Mouse (Mus musculus): ENCODE measurements around the gene Mymx. TPM values are rescaled to one million over a fixed set of nuclear protein-coding genes. Genes with fewer than 3 reads are reported as not detected.
A peak's percentile ranks its signal among the peaks of the same experiment; 100 is the strongest.

Gene Mymx
- polyA plus RNA-seq, 1 experiment = 5.8 TPM

DNA sequence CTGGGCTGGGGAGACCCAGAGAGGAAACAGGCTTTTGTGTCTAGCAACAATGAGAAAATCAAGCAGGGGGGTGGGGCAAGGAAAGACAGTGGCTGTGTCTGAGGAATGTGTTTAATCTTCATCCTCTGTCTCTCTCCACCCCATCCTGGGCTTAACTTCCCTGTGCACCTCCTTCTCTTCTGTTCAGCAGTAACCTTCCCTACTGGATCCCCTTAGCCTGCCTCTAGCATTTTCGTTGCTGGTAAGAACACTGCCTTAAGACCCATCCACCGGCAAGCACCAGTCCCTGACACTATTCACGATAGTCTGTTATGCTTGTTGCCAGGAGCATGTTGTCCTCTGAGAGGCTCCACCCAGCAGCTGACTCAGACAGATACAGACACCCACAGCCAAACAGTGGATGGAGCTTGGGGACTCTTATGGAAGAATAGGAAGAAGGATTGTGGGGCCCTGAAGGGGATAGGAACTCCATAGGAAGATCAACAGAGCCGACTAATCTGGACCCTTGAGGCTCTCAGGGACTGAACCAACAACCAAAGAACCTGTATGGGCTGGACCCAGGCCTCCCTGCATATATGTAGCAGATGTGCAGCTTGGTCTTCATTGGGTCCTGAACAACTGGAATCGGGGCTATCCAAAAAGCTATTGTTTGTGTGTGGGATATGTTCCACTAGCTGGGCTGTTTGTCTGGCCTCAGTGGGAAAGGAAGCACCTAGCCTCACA is 8.4 kb upstream of the Mymx start:
- H3K4me1 ChIP-seq (ENCODE audit: control insufficient read depth, insufficient read depth, insufficient read length, low read length) = peaks cover 4% of the 10 kb centered on the region; the same call in 1 of the 2 replicates
- TF ChIP-seq CTCF (IDR thresholded peaks at IDR 0.05; ENCODE audit: extremely low read depth, insufficient read length, insufficient replicate concordance, low read depth, low read length) (no peak), POLR2A (IDR thresholded peaks at IDR 0.05; ENCODE audit: low read depth, low read length) (no peak)
- no peaks in the 10 kb centered on the region for H3K27me3 ChIP-seq (ENCODE audit: control insufficient read depth, insufficient read depth, low read length)
- 36% methylated on average over 5 of the region's 5 CpGs for WGBS
- H3K36me3 ChIP-seq (ENCODE audit: control insufficient read depth, insufficient read depth, low read length) = no peaks in the 10 kb centered on the region
- H3K27ac ChIP-seq (ENCODE audit: insufficient read depth, low read depth, low read length) = no peak overlapping the region
- no peak overlapping the region for H3K4me3 ChIP-seq (ENCODE audit: low read depth, low read length)

DNA sequence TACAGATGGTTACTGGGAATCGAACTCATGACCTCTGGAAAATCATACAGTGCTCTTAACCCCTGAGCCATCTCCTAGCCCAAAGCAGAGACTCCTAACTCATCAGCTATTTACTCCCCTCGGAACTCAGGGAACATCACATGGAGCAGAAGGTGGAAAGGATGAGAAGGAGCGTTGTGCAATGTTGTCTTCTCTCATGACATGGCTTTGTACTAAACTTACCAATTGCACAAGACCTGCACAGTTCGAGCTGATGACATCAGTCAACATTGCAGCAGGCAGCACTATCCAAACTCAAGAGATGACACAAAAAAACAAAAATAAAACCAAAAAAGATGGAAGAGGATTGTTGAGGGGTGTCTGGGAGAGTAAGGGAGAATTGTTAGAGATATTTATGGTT is 6.5 kb upstream of the Mymx start:
- H3K4me3 ChIP-seq (ENCODE audit: low read depth, low read length) = no peak overlapping the region
- 76% methylated on average over 4 of the region's 4 CpGs for WGBS
- H3K4me1 ChIP-seq (ENCODE audit: control insufficient read depth, insufficient read depth, insufficient read length, low read length) = peaks cover 4% of the 10 kb centered on the region; the same call in 1 of the 2 replicates
- H3K27ac ChIP-seq (ENCODE audit: insufficient read depth, low read depth, low read length) = no peak overlapping the region
- TF ChIP-seq POLR2A (IDR thresholded peaks at IDR 0.05; ENCODE audit: low read depth, low read length) (no peak), CTCF (IDR thresholded peaks at IDR 0.05; ENCODE audit: extremely low read depth, insufficient read length, insufficient replicate concordance, low read depth, low read length) (no peak)
- H3K36me3 ChIP-seq (ENCODE audit: control insufficient read depth, insufficient read depth, low read length) = no peaks in the 10 kb centered on the region
- no peaks in the 10 kb centered on the region for H3K27me3 ChIP-seq (ENCODE audit: control insufficient read depth, insufficient read depth, low read length)

DNA sequence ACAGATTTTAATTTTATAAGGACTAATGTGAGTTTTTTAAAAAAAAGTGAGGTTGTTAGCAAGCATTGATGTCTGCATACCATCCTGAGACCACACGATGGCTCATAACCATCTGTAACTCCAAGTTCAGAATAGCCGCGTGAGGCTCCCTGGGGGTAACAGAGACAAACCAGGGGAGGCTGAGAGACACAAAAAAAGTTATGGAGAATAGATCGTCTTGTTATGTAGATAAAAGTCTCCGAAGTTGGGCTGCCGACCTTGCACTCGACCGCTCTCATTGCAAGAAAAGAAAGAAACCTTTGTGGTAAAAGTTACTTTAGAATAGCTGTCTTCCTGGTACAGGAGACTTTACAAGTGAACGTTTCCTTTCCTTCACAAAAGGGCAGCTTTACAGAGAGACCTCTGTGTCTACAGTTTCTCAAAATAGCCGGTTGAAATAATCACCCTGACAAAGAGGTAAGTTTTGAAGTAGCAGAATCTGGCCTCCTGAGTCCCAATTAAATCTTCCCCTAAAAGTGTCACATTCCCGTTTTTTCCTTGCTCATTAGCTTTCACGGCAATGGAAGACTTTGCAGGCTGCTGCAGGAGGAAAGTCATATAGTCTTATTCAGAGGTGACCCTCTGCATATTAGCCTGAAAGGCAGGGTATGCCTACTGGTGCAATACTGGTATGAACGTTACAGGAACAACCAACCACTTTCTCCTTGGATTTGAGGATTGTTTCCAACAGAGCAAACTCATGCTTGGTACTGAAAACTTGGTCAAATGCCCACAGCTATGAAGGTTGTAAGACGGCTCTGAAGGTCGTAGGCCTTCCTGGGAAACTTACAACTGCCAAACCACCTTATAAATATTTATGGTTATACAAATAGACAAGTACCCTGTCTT is 5.3 kb upstream of the Mymx start:
- Histone ChIP-seq H3K4me1 (ENCODE audit: control insufficient read depth, insufficient read depth, insufficient read length, low read length) (peaks cover 4% of the 10 kb centered on the region; the same call in 1 of the 2 replicates), H3K27ac (ENCODE audit: insufficient read depth, low read depth, low read length) (no peak overlapping the region), H3K36me3 (ENCODE audit: control insufficient read depth, insufficient read depth, low read length) (no peaks in the 10 kb centered on the region), H3K4me3 (ENCODE audit: low read depth, low read length) (no peak overlapping the region), H3K27me3 (ENCODE audit: control insufficient read depth, insufficient read depth, low read length) (no peaks in the 10 kb centered on the region)
- WGBS = 81% methylated on average over 15 of the region's 15 CpGs
- TF ChIP-seq POLR2A (IDR thresholded peaks at IDR 0.05; ENCODE audit: low read depth, low read length) = no peak
- no peak for TF ChIP-seq CTCF (IDR thresholded peaks at IDR 0.05; ENCODE audit: extremely low read depth, insufficient read length, insufficient replicate concordance, low read depth, low read length)

DNA sequence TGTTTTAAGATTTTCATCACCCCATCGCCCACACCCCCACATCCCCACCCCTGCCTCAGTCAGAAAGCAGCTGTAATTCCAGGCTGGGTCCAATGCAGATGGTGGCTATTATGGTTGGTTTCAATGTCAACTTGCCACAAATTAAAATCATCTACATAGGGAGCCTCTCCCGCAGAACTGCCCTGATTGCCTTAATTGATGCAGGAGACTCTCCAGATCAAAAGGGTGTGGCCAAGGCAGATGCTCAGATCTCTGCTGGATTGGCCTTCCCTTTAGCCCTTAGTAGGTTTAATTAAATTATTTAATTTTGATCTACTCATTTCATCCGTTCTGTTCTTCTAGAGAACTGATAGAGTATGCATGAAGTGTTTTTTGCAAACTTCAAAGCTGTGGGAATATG is 1.1 kb upstream of the Mymx start:
- Histone ChIP-seq H3K4me1 (ENCODE audit: control insufficient read depth, insufficient read depth, insufficient read length, low read length) (peaks cover 8% of the 10 kb centered on the region), H3K4me3 (ENCODE audit: low read depth, low read length) (no peak overlapping the region), H3K27ac (ENCODE audit: insufficient read depth, low read depth, low read length) (no peak overlapping the region), H3K36me3 (ENCODE audit: control insufficient read depth, insufficient read depth, low read length) (no peaks in the 10 kb centered on the region), H3K27me3 (ENCODE audit: control insufficient read depth, insufficient read depth, low read length) (no peaks in the 10 kb centered on the region)
- 86% methylated on average over 3 of the region's 3 CpGs for WGBS
- no peak for TF ChIP-seq POLR2A (IDR thresholded peaks at IDR 0.05; ENCODE audit: low read depth, low read length)
- TF ChIP-seq CTCF (IDR thresholded peaks at IDR 0.05; ENCODE audit: extremely low read depth, insufficient read length, insufficient replicate concordance, low read depth, low read length) = no peak

DNA sequence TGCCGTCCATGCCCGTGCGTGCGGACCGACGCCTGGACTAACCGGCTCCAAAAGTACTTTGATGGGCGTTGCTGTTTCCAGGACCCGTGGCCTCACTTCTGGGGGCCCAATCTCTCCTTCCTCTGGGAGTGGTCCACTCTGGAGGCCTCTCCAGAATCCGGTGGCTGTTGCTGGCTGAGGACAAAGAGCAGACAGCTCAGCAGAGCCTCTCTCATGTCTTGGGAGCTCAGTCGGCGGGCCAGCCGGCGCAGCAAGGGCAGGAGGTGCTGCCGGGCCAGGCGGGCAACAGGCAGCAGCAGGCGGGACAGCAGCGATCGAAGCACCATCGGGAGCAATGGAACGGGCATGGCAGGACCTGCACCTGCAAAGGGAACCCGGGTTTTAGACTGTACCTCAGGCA is 577 bp downstream of the Mymx start:
- WGBS = 44% methylated on average over 22 of the region's 22 CpGs
- Histone ChIP-seq H3K4me3 (ENCODE audit: low read depth, low read length) (0 out of 2 replicates have a peak overlapping the region, but pooled peaks have one; percentile 1), H3K27me3 (ENCODE audit: control insufficient read depth, insufficient read depth, low read length) (no peaks in the 10 kb centered on the region), H3K4me1 (ENCODE audit: control insufficient read depth, insufficient read depth, insufficient read length, low read length) (peaks cover 14% of the 10 kb centered on the region), H3K27ac (ENCODE audit: insufficient read depth, low read depth, low read length) (no peak overlapping the region), H3K36me3 (ENCODE audit: control insufficient read depth, insufficient read depth, low read length) (no peaks in the 10 kb centered on the region)
- no peak for TF ChIP-seq CTCF (IDR thresholded peaks at IDR 0.05; ENCODE audit: extremely low read depth, insufficient read length, insufficient replicate concordance, low read depth, low read length)

DNA sequence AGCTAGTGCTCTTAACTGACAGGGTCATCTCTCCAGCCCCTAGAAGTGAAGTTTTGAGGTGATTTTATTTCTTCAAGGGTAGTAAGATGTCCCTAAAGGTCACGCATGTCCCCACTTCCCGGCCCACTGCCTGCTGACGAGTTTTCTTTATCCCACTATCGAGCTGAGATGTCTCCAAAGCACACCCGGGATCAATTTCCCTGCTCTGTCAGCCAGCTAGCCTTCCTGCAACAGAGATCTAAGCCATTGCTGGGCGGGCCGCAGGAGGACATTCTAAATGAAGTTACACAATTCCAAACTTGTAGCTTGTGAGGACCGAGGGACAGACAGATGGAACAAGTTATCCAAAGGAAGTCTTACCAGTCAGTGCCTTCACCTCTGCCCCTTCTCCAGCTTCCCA is 1.6 kb downstream of the Mymx start:
- no peak for TF ChIP-seq POLR2A (IDR thresholded peaks at IDR 0.05; ENCODE audit: low read depth, low read length)
- no peak for TF ChIP-seq CTCF (IDR thresholded peaks at IDR 0.05; ENCODE audit: extremely low read depth, insufficient read length, insufficient replicate concordance, low read depth, low read length)
- 83% methylated on average over 8 of the region's 8 CpGs for WGBS
- Histone ChIP-seq H3K36me3 (ENCODE audit: control insufficient read depth, insufficient read depth, low read length) (no peaks in the 10 kb centered on the region), H3K4me1 (ENCODE audit: control insufficient read depth, insufficient read depth, insufficient read length, low read length) (peaks cover 18% of the 10 kb centered on the region), H3K27ac (ENCODE audit: insufficient read depth, low read depth, low read length) (no peak overlapping the region), H3K4me3 (ENCODE audit: low read depth, low read length) (no peak overlapping the region), H3K27me3 (ENCODE audit: control insufficient read depth, insufficient read depth, low read length) (no peaks in the 10 kb centered on the region)

Measured in small intestine, adult 2 months (tissue).